Mouse (Mus musculus) heart, postnatal 14 days (tissue): ENCODE results near the gene Dedd2. TPM values are rescaled to one million over a fixed set of nuclear protein-coding genes. Genes with fewer than 3 reads are reported as not detected.

Experiments used
- DNase-seq, 2 experiments: peaks; one replicate each; pipeline ENCODE4 v3.0.0; 2021 to 2022
- intact Hi-C: fragments of 180-260 bp; cut with DNase I; formaldehyde crosslinking; loops from one replicate; pipeline ENCODE4 v1.15.1; 2025
- total RNA-seq, 2 experiments: library from RNA; stranded (reverse); gene quantifications; 2 replicates each; pipeline ENCODE4 v1.2.3; 2021

Dedd2 gene
- total RNA-seq, 2 experiments from 2014 or later: 17.9 to 19.2 TPM

- intact Hi-C loops: loop anchor here (2.0 to 10.0 kb wide), 2 partner anchors 14 to 318 kb away; partner anchors contain the start of genes Arhgef1 and Gsk3a
- no peak for DNase-seq
Measured at GRCm38 (mm10) chr7:25222275-25222967, 2.0 kb upstream of the Dedd2 start.

- intact Hi-C loops: loop anchor here (10.0 kb wide), 1 partner anchor 316 kb away; the partner anchor contains the start of gene Arhgef1
- peak; percentile 97 to 98 for DNase-seq
Measured at GRCm38 (mm10) chr7:25221102-25221883, 878 bp upstream of the Dedd2 start, which contains the start of gene Zfp526. TSS of gene Zfp526 (plus strand) at chr7:25221425.

GRCm38 (mm10) chr7:25219756-25220456 is 509 bp downstream of the Dedd2 start:
- intact Hi-C loops: loop anchor here (10.0 kb wide), 2 partner anchors 315 to 335 kb away; partner anchors contain the start of genes Arhgef1 and Rps19
- DNase-seq: peak; percentile 92 to 93

GRCm38 (mm10) chr7:25219416-25219750 is 1.0 kb downstream of the Dedd2 start:
- DNase-seq: no peak

GRCm38 (mm10) chr7:25218705-25219415 is 1.6 kb downstream of the Dedd2 start:
- DNase-seq: peak; percentile 41 to 44
- intact Hi-C loops: loop anchor here (10.0 kb wide), 1 partner anchor 334 kb away; the partner anchor contains the start of gene Rps19

More at GRCm38 (mm10) chr7:25219416-25219750, 1.0 kb downstream of the Dedd2 start:
- intact Hi-C loops: loop anchor here (10.0 kb wide), 1 partner anchor 335 kb away; the partner anchor contains the start of gene Rps19

GRCm38 (mm10) chr7:25217653-25218395 is 2.6 kb downstream of the Dedd2 start:
- no peak for DNase-seq
- intact Hi-C loops: loop anchor here (10.0 kb wide), 1 partner anchor 333 kb away; the partner anchor contains the start of gene Rps19

- intact Hi-C loops: loop anchor here (10.0 kb wide), 1 partner anchor 329 kb away; the partner anchor contains the start of gene Rps19
- DNase-seq: no peak
Measured at GRCm38 (mm10) chr7:25214172-25214571, 6.2 kb downstream of the Dedd2 start.

- intact Hi-C loops: loop anchor here (10.0 kb wide), 1 partner anchor 328 kb away; the partner anchor contains the start of gene Rps19
- no peak for DNase-seq
Measured at GRCm38 (mm10) chr7:25213099-25213498, 7.3 kb downstream of the Dedd2 start.

GRCm38 (mm10) chr7:25210482-25210881 is 9.9 kb downstream of the Dedd2 start:
- no peak for DNase-seq
- intact Hi-C loops: loop anchor here (10.0 kb wide), 1 partner anchor 326 kb away; the partner anchor contains the start of gene Rps19

GRCm38 (mm10) chr7:25209161-25209622 is 11.2 kb downstream of the Dedd2 start:
- intact Hi-C loops: no loop called here
- no peak for DNase-seq

GRCm38 (mm10) chr7:25206094-25206830 is 14.2 kb downstream of the Dedd2 start:
- peak in 1 of 2 experiments; percentile 43 for DNase-seq
- intact Hi-C loops: loop anchor here (1.0 kb wide), 1 partner anchor 26 kb away; no protein-coding TSS in a partner anchor

GRCm38 (mm10) chr7:25205355-25206093 is 14.9 kb downstream of the Dedd2 start:
- DNase-seq: no peak
- intact Hi-C loops: loop anchor here (1.0 kb wide), 1 partner anchor 27 kb away; no protein-coding TSS in a partner anchor

- intact Hi-C loops: no loop called here
- DNase-seq: no peak
Measured at GRCm38 (mm10) chr7:25203624-25204023, 16.8 kb downstream of the Dedd2 start.

GRCm38 (mm10) chr7:25197384-25198018 is 22.9 kb downstream of the Dedd2 start:
- DNase-seq: peak in 1 of 2 experiments; percentile 24

GRCm38 (mm10) chr7:25196107-25196506 is 24.3 kb downstream of the Dedd2 start:
- DNase-seq: no peak
- intact Hi-C loops: no loop called here

More at GRCm38 (mm10) chr7:25197384-25198018, 22.9 kb downstream of the Dedd2 start:
- intact Hi-C loops: no loop called here

- intact Hi-C loops: no loop called here
- DNase-seq: no peak
Measured at GRCm38 (mm10) chr7:25195148-25195547, 25.3 kb downstream of the Dedd2 start.

- intact Hi-C loops: no loop called here
- DNase-seq: no peak
Measured at GRCm38 (mm10) chr7:25192110-25192509, 28.3 kb downstream of the Dedd2 start.
